18 mouse cellular contexts compared by ENCODE assay signal in the genomic region with DNA sequence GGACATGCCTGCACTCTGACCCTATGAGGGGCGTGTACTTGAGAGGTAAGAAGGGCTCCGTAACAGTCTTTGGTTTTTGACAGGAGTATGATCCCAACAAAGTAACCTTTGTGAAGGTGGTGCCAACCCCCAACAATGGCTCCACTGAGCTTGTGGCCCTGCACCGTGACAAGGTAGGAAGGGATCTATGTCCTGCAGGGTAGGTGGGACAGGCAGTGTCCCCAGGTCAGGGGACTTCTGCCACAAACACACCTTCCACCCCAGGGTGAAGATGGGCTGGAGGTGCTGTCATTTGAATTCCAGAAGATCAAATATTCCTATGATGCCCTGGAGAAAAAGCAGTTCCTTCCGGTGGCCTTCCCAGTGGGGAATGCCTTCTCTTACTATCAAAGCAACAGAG. TPM values are rescaled to one million over a fixed set of nuclear protein-coding genes. Genes with fewer than 3 reads are reported as not detected.
"Had no signal": no experiment of that assay in that cellular context is flagged by ENCODE, and none has a peak within 500 bp of the region (broad histone marks: within the 10 kb centered on the region; RNA-seq: fewer than 3 reads in every experiment).

No protein-coding gene starts in this region.

- H3K4me3 ChIP-seq: liver, embryonic 15.5 days; neural tube, embryonic 15.5 days had no signal

- H3K27me3 ChIP-seq: limb, embryonic 15.5 days; liver, embryonic 15.5 days; neural tube, embryonic 15.5 days had no signal

- H3K27ac ChIP-seq: limb, embryonic 15.5 days; liver, embryonic 15.5 days; midbrain, embryonic 10.5 days; neural tube, embryonic 15.5 days had no signal

- H3K4me2 ChIP-seq: limb, embryonic 15.5 days; neural tube, embryonic 15.5 days had no signal

- ATAC-seq: hindbrain, embryonic 16.5 days had no signal

- H3K9ac ChIP-seq: limb, embryonic 15.5 days; liver, embryonic 15.5 days; lung, embryonic 14.5 days; neural tube, embryonic 15.5 days had no signal

- H3K9me3 ChIP-seq: limb, embryonic 15.5 days; liver, embryonic 15.5 days; midbrain, embryonic 10.5 days; neural tube, embryonic 15.5 days had no signal

- DNase-seq: kidney, adult 18-20 months; kidney, postnatal 14 days; layer of hippocampus, postnatal 36 days; lung, embryonic 14.5 days; lung, postnatal 10 days; lung, postnatal 4 days; midbrain, embryonic 14.5 days; retina, postnatal 1 day; right cerebral cortex, postnatal 4 days; spleen, adult 18-20 months had no signal

RNA-seq across cellular contexts. Expression of gene Gm20422, which starts 19.0 kb away (rescaled TPM):
- polyA plus RNA-seq: kidney, embryonic 14.5 days; limb, embryonic 11.5 days; limb, embryonic 15.5 days; midbrain, embryonic 14.5 days; neural tube, embryonic 15.5 days; stomach, embryonic 16.5 days had no signal
